Mouse (Mus musculus) c-Kit-positive CD71-negative TER-119-negative erythroid progenitor cells, embryonic 14.5 days (primary cell): ENCODE results near the gene Slc12a3.

Experiments used
- DNase-seq: peaks from one replicate; pipeline ENCODE4 v3.0.0-alpha.2; 2013; ENCODE audit warnings: low read depth

Slc12a3 gene

GRCm38 (mm10) chr8:94376176-94376575, 47.2 kb downstream of the Slc12a3 start:
- no peak for DNase-seq

- no peak for DNase-seq
Measured at GRCm38 (mm10) chr8:94376580-94376979, 47.6 kb downstream of the Slc12a3 start.

- no peak for DNase-seq
Measured at GRCm38 (mm10) chr8:94377031-94377430, 48.0 kb downstream of the Slc12a3 start.

- no peak for DNase-seq
Measured at GRCm38 (mm10) chr8:94377714-94378205, 48.8 kb downstream of the Slc12a3 start.

GRCm38 (mm10) chr8:94378763-94379415, 49.9 kb downstream of the Slc12a3 start:
- no peak for DNase-seq

- no peak for DNase-seq
Measured at GRCm38 (mm10) chr8:94379686-94380085, 50.7 kb downstream of the Slc12a3 start.

- no peak for DNase-seq
Measured at GRCm38 (mm10) chr8:94384166-94384565, 55.2 kb downstream of the Slc12a3 start.

GRCm38 (mm10) chr8:94385506-94386213, 56.7 kb downstream of the Slc12a3 start:
- no peak for DNase-seq

GRCm38 (mm10) chr8:94386214-94387026, 57.4 kb downstream of the Slc12a3 start, which contains the start of gene Herpud1:
Herpud1 (plus strand) TSS chr8:94386438.
- DNase-seq: peak; percentile 93

GRCm38 (mm10) chr8:94387027-94387684, 58.2 kb downstream of the Slc12a3 start:
- DNase-seq: peak; percentile 66

GRCm38 (mm10) chr8:94387785-94388184, 58.8 kb downstream of the Slc12a3 start:
- no peak for DNase-seq

GRCm38 (mm10) chr8:94389531-94389930, 60.5 kb downstream of the Slc12a3 start:
- DNase-seq: no peak

GRCm38 (mm10) chr8:94390429-94390828, 61.4 kb downstream of the Slc12a3 start:
- DNase-seq: no peak

GRCm38 (mm10) chr8:94390910-94391309, 61.9 kb downstream of the Slc12a3 start:
- no peak for DNase-seq

- peak; percentile 34 for DNase-seq
Measured at GRCm38 (mm10) chr8:94392147-94392546, 63.1 kb downstream of the Slc12a3 start.

- DNase-seq: no peak
Measured at GRCm38 (mm10) chr8:94392648-94393047, 63.6 kb downstream of the Slc12a3 start.

- no peak for DNase-seq
Measured at GRCm38 (mm10) chr8:94395851-94396540, 67.0 kb downstream of the Slc12a3 start.

GRCm38 (mm10) chr8:94396964-94397657, 68.1 kb downstream of the Slc12a3 start:
- DNase-seq: no peak

GRCm38 (mm10) chr8:94398587-94398986, 69.6 kb downstream of the Slc12a3 start:
- no peak for DNase-seq

- no peak for DNase-seq
Measured at GRCm38 (mm10) chr8:94399361-94399953, 70.5 kb downstream of the Slc12a3 start.
